Mouse (Mus musculus): ENCODE measurements around the gene Atp13a2. TPM values are rescaled to one million over a fixed set of nuclear protein-coding genes. Genes with fewer than 3 reads are reported as not detected.

Gene Atp13a2
- polyA plus RNA-seq (2014; fragmentation: Illumina TruSeq; extraction: RNeasy Lipid Tissue Mini Kit (QIAGEN cat#74804); ENCODE audit: low read depth, low replicate concordance): 28.6 TPM

DNA sequence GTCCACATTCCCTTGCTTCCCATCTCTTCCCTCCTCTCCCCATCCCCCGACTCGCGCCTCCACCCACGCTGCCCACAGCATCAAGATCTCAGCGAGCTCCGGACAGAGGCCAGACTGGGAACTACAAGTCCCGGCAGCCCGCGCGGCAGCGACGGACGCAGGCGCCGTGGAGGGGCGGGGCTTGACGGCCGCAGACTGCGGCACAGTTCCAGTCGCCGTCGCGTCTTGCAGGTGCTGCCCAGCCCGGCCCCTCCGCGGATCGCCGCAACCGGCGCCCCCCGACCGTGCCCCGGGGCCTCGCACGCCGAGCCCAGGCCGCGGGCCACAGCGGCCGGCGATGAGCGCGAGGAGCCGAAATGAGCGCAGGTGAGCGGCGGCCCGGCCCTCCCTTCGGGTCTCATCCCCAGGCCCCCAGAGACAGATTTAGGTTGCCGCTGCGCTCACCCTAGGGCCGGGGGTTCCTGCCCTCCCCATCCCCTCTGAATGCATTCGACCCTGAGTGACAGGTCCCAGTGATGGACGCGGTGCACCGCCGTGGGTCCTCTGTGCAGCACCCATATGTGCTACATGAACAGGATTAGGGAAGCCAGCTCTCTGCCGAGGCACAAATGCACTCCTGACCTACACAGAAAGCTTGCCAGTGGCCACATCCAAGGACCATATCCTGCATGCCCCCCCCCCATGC lies at the start of gene Atp13a2:
Gene Atp13a2 (plus strand): TSS at position 163 of the 685 bp plus-strand sequence.

DNA sequence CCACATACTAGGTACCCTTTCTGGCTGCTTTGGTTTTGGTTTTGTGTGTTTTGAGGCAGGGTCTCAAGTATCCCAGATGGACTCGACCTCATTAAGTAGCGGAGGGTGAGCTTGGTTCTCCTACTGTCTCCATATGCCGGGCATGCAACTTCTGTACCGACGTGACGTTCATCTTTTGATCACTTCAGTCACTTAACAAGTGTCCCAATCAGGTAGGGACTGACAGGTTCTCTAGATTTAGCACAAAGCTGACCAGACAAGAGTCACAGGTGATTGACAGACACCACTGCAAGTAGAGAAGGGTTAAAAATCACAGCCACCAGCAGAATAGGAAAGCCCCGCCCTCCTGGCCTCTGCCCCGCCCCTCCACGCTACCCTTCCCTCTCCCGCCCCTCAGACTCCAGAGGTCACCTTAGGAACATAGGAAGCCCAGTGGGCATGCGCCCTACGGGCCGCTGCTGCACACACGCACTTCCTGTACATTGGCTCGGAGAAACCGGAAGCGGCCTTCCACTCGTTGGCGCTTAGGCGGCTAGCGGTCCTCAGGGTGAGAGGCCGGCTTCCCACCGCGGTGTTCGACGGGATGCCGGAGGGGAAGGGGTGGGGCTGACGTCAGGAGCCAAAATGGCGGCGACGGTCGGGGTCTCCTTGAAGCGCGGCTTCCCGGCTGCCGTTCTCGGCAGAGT lies 25.7 kb upstream of the Atp13a2 start, which contains the start of gene Sdhb:
Gene Sdhb (plus strand): TSS at position 423 of the 686 bp plus-strand sequence.

GRCm38 (mm10) chr4:141010118-141010517 lies 23.4 kb downstream of the Atp13a2 start, which contains the start of gene Mfap2:
Gene Mfap2 (plus strand): TSS chr4:141010418.

Other genes starting within 250 kb of the Atp13a2 start
- not detected for gene Padi6, start 244.2 kb upstream of the Atp13a2 start, polyA plus RNA-seq (2014; fragmentation: Illumina TruSeq; extraction: RNeasy Lipid Tissue Mini Kit (QIAGEN cat#74804); ENCODE audit: low read depth, low replicate concordance)
- gene Padi4, start 212.6 kb upstream of the Atp13a2 start, polyA plus RNA-seq (2014; fragmentation: Illumina TruSeq; extraction: RNeasy Lipid Tissue Mini Kit (QIAGEN cat#74804); ENCODE audit: low read depth, low replicate concordance): 1.4 TPM
- gene Padi3, start 176.2 kb upstream of the Atp13a2 start, polyA plus RNA-seq (2014; fragmentation: Illumina TruSeq; extraction: RNeasy Lipid Tissue Mini Kit (QIAGEN cat#74804); ENCODE audit: low read depth, low replicate concordance): 0.09 TPM
- 0.20 TPM for gene Padi1, start 141.1 kb upstream of the Atp13a2 start, polyA plus RNA-seq (2014; fragmentation: Illumina TruSeq; extraction: RNeasy Lipid Tissue Mini Kit (QIAGEN cat#74804); ENCODE audit: low read depth, low replicate concordance)
- 24.0 TPM for gene Padi2, start 80.5 kb upstream of the Atp13a2 start, polyA plus RNA-seq (2014; fragmentation: Illumina TruSeq; extraction: RNeasy Lipid Tissue Mini Kit (QIAGEN cat#74804); ENCODE audit: low read depth, low replicate concordance)
- gene Sdhb, start 25.7 kb upstream of the Atp13a2 start, polyA plus RNA-seq (2014; fragmentation: Illumina TruSeq; extraction: RNeasy Lipid Tissue Mini Kit (QIAGEN cat#74804); ENCODE audit: low read depth, low replicate concordance): 129 TPM
- 16.9 TPM for gene Mfap2, start 23.5 kb downstream of the Atp13a2 start, polyA plus RNA-seq (2014; fragmentation: Illumina TruSeq; extraction: RNeasy Lipid Tissue Mini Kit (QIAGEN cat#74804); ENCODE audit: low read depth, low replicate concordance)
- gene Crocc, start 73.7 kb downstream of the Atp13a2 start, polyA plus RNA-seq (2014; fragmentation: Illumina TruSeq; extraction: RNeasy Lipid Tissue Mini Kit (QIAGEN cat#74804); ENCODE audit: low read depth, low replicate concordance): 15.9 TPM
- 53.0 TPM for gene Necap2, start 91.5 kb downstream of the Atp13a2 start, polyA plus RNA-seq (2014; fragmentation: Illumina TruSeq; extraction: RNeasy Lipid Tissue Mini Kit (QIAGEN cat#74804); ENCODE audit: low read depth, low replicate concordance)
- gene Spata21, start 101.5 kb downstream of the Atp13a2 start, polyA plus RNA-seq (2014; fragmentation: Illumina TruSeq; extraction: RNeasy Lipid Tissue Mini Kit (QIAGEN cat#74804); ENCODE audit: low read depth, low replicate concordance): 14.1 TPM
- gene Szrd1, start 152.9 kb downstream of the Atp13a2 start, polyA plus RNA-seq (2014; fragmentation: Illumina TruSeq; extraction: RNeasy Lipid Tissue Mini Kit (QIAGEN cat#74804); ENCODE audit: low read depth, low replicate concordance): 40.6 TPM
- gene Fbxo42, start 161.0 kb downstream of the Atp13a2 start, polyA plus RNA-seq (2014; fragmentation: Illumina TruSeq; extraction: RNeasy Lipid Tissue Mini Kit (QIAGEN cat#74804); ENCODE audit: low read depth, low replicate concordance): 9.8 TPM
- gene Rsg1, start 227.1 kb downstream of the Atp13a2 start, polyA plus RNA-seq (2014; fragmentation: Illumina TruSeq; extraction: RNeasy Lipid Tissue Mini Kit (QIAGEN cat#74804); ENCODE audit: low read depth, low replicate concordance): 0.78 TPM

Measured in adipose tissue, adult 10 weeks (tissue).